Mouse (Mus musculus) MEL (cell line): ENCODE data around the gene Defb25. TPM values are rescaled to one million over a fixed set of nuclear protein-coding genes. Genes with fewer than 3 reads are reported as not detected.

Experiments used
- DNase-seq: peaks from one replicate; pipeline ENCODE4 v3.0.0; 2011; ENCODE audit warnings: low read depth, low spot score
- H3K27ac ChIP-seq: 2 replicates; pipeline ENCODE4 v1.5.1; 2012; ENCODE audit warnings: low read depth, mild to moderate bottlenecking, control low read depth, low read length, moderate library complexity; ENCODE audit not compliant: control insufficient read depth
- H3K27me3 ChIP-seq, 2 experiments: fragments of 150-350 bp in 1 of 2; sonication (generic) in 1 of 2; 2 replicates each; pipeline ENCODE4 v1.6.1; 2012; ENCODE audit warnings: low read length in 2 of 2, mild to moderate bottlenecking in 2 of 2, improper control_type of control experiment in 1 of 2, moderate library complexity in 1 of 2; ENCODE audit not compliant: insufficient read depth in 2 of 2, control insufficient read depth in 1 of 2
- H3K36me3 ChIP-seq, 2 experiments: 2 replicates each; pipeline ENCODE4 v1.6.1; 2012 to 2014; ENCODE audit warnings: low read length in 2 of 2, improper control_type of control experiment in 1 of 2, inconsistent platforms in 1 of 2, mild to moderate bottlenecking in 1 of 2; ENCODE audit not compliant: insufficient read depth in 2 of 2, control insufficient read depth in 1 of 2
- H3K4me1 ChIP-seq, 2 experiments: fragments of 150-350 bp in 1 of 2; sonication (generic) in 1 of 2; 2 replicates each; pipeline ENCODE4 v1.6.1; 2012; ENCODE audit warnings: low read length in 2 of 2, improper control_type of control experiment in 1 of 2, mild to moderate bottlenecking in 1 of 2; ENCODE audit not compliant: insufficient read depth in 2 of 2, control insufficient read depth in 1 of 2
- H3K4me3 ChIP-seq, 2 experiments: fragments of 150-350 bp in 1 of 2; sonication (generic) in 1 of 2; 2 replicates each; pipeline ENCODE4 v1.5.1; 2012; ENCODE audit warnings: low read depth in 2 of 2, low read length in 2 of 2, mild to moderate bottlenecking in 2 of 2, moderate library complexity in 2 of 2, control low read depth in 1 of 2, improper control_type of control experiment in 1 of 2; ENCODE audit not compliant: control insufficient read depth in 1 of 2, insufficient read depth in 1 of 2
- H3K79me2 ChIP-seq: 2 replicates; pipeline ENCODE4 v1.6.1; 2012; ENCODE audit warnings: mild to moderate bottlenecking, low read length, moderate library complexity; ENCODE audit not compliant: control insufficient read depth, poor library complexity, insufficient read depth
- H3K9ac ChIP-seq: 2 replicates; pipeline ENCODE4 v1.6.1; 2012; ENCODE audit warnings: low read depth, mild to moderate bottlenecking, control low read depth, low read length, moderate library complexity; ENCODE audit not compliant: control insufficient read depth, poor library complexity, severe bottlenecking
- H3K9me3 ChIP-seq: fragments of 150-350 bp; sonication (generic); replicated peaks from 2 replicates; pipeline ENCODE4 v1.6.1; 2012; ENCODE audit warnings: mild to moderate bottlenecking, low read length, improper control_type of control experiment, moderate library complexity; ENCODE audit not compliant: insufficient read depth
- BHLHE40 ChIP-seq: IDR thresholded peaks from 2 replicates; pipeline ENCODE4 v1.6.1; 2012; ENCODE audit warnings: low read depth, mild to moderate bottlenecking, inconsistent platforms, low read length, improper control_type of control experiment, borderline replicate concordance
- CHD1 ChIP-seq: IDR thresholded peaks from 2 replicates; pipeline ENCODE4 v1.6.1; 2012; ENCODE audit warnings: low read depth, mild to moderate bottlenecking, inconsistent platforms, low read length, improper control_type of control experiment
- CHD2 ChIP-seq: IDR thresholded peaks from 2 replicates; pipeline ENCODE4 v1.6.1; 2011; ENCODE audit warnings: low read length, improper control_type of control experiment
- CTCF ChIP-seq, 3 experiments: IDR thresholded peaks in 2 of 3; conservative IDR thresholded peaks in 1 of 3; 2 replicates each; pipeline ENCODE4 v1.5.1; 2011 to 2012; ENCODE audit warnings: low read length in 3 of 3, low read depth in 2 of 3, mild to moderate bottlenecking in 2 of 3, improper control_type of control experiment in 1 of 3, inconsistent platforms in 1 of 3, mixed read lengths in 1 of 3, moderate library complexity in 1 of 3; ENCODE audit not compliant: control insufficient read depth in 1 of 3, insufficient read depth in 1 of 3, poor library complexity in 1 of 3, severe bottlenecking in 1 of 3
- E2F4 ChIP-seq: IDR thresholded peaks from 2 replicates; pipeline ENCODE4 v1.6.1; 2011; ENCODE audit warnings: low read depth, low read length, improper control_type of control experiment, borderline replicate concordance
- ELF1 ChIP-seq: IDR thresholded peaks from 2 replicates; pipeline ENCODE4 v1.6.1; 2014; ENCODE audit warnings: low read depth, mild to moderate bottlenecking, inconsistent platforms, low read length, improper control_type of control experiment, moderate library complexity
- EP300 ChIP-seq, 2 experiments: IDR thresholded peaks; 2 replicates each; pipeline ENCODE4 v1.6.1; 2011; ENCODE audit warnings: improper control_type of control experiment in 2 of 2, low read length in 2 of 2, low read depth in 1 of 2, mild to moderate bottlenecking in 1 of 2
- ETS1 ChIP-seq: IDR thresholded peaks from 2 replicates; pipeline ENCODE4 v1.6.1; 2012; ENCODE audit warnings: low read depth, mild to moderate bottlenecking, inconsistent platforms, low read length, improper control_type of control experiment, moderate library complexity
- HCFC1 ChIP-seq: IDR thresholded peaks from 2 replicates; pipeline ENCODE4 v1.6.1; 2012; ENCODE audit warnings: low read depth, mild to moderate bottlenecking, inconsistent platforms, low read length, improper control_type of control experiment, moderate library complexity
- JUND ChIP-seq: IDR thresholded peaks from 2 replicates; pipeline ENCODE4 v1.6.1; 2011; ENCODE audit warnings: low read depth, mild to moderate bottlenecking, improper control_type of control experiment, low read length
- KAT2A ChIP-seq: conservative IDR thresholded peaks from 2 replicates; pipeline ENCODE4 v1.6.1; 2012; ENCODE audit warnings: low read depth, low read length, improper control_type of control experiment, inconsistent platforms
- MAFK ChIP-seq: IDR thresholded peaks from 2 replicates; pipeline ENCODE4 v1.6.1; 2011; ENCODE audit warnings: low read depth, mild to moderate bottlenecking, low read length, improper control_type of control experiment, borderline replicate concordance
- MAX ChIP-seq: IDR thresholded peaks from 2 replicates; pipeline ENCODE4 v1.6.1; 2011; ENCODE audit warnings: low read length, improper control_type of control experiment
- MAZ ChIP-seq: IDR thresholded peaks from 2 replicates; pipeline ENCODE4 v1.6.1; 2012; ENCODE audit warnings: low read depth, mild to moderate bottlenecking, inconsistent platforms, low read length, improper control_type of control experiment
- MXI1 ChIP-seq: IDR thresholded peaks from 2 replicates; pipeline ENCODE4 v1.6.1; 2011; ENCODE audit warnings: mild to moderate bottlenecking, low read depth, low read length, improper control_type of control experiment
- NELFE ChIP-seq: IDR thresholded peaks from 2 replicates; pipeline ENCODE4 v1.6.1; 2011; ENCODE audit warnings: low read depth, low read length, improper control_type of control experiment
- RCOR1 ChIP-seq: IDR thresholded peaks from 2 replicates; pipeline ENCODE4 v1.6.1; 2012; ENCODE audit warnings: low read depth, mild to moderate bottlenecking, inconsistent platforms, low read length, improper control_type of control experiment
- SIN3A ChIP-seq: IDR thresholded peaks from 2 replicates; pipeline ENCODE4 v1.6.1; 2012; ENCODE audit warnings: low read length, improper control_type of control experiment, inconsistent platforms
- TAL1 ChIP-seq: IDR thresholded peaks from 2 replicates; pipeline ENCODE4 v1.6.1; 2012; ENCODE audit warnings: mild to moderate bottlenecking, inconsistent platforms, low read length, moderate library complexity, mixed read lengths
- TBP ChIP-seq: IDR thresholded peaks from 2 replicates; pipeline ENCODE4 v1.8.0; 2011; ENCODE audit warnings: low read depth, low read length, improper control_type of control experiment
- TCF12 ChIP-seq: IDR thresholded peaks from 2 replicates; pipeline ENCODE4 v1.6.1; 2014; ENCODE audit warnings: low read depth, mild to moderate bottlenecking, inconsistent platforms, low read length, improper control_type of control experiment, moderate library complexity
- USF1 ChIP-seq: IDR thresholded peaks from 2 replicates; pipeline ENCODE4 v1.6.1; 2014; ENCODE audit warnings: low read depth, mild to moderate bottlenecking, inconsistent platforms, low read length, improper control_type of control experiment, moderate library complexity
- polyA plus RNA-seq, 2 experiments: library from polyadenylated mRNA; stranded (reverse) in 1 of 2; unstranded in 1 of 2; fragments of >175 nt in 1 of 2; fragments of >200 nt in 1 of 2; gene quantifications; 2 replicates each; pipeline versions ENCODE4 v1.2.1 to v1.2.4; 2012; ENCODE audit warnings: low replicate concordance in 2 of 2, low read depth in 1 of 2; ENCODE audit not compliant: insufficient read length in 2 of 2, insufficient read depth in 1 of 2, missing spikeins in 1 of 2
- total RNA-seq: library from RNA; depleted of rRNA; stranded (reverse); fragments of 300-350 nt; gene quantifications from 2 replicates; pipeline ENCODE4 v1.2.3, GENCODE M21; 2012

The Defb25 gene
- total and polyA plus RNA-seq, 3 experiments, result not detected

- DNase-seq, result no peak
- Histone ChIP-seq H3K4me3 (no peak within 1 kb of the TSS), H3K27me3 (peaks cover 0 to 3% of the 10 kb centered on the region in 2 experiments; a peak in 2 of 4 replicates), H3K36me3 (no peaks in the 10 kb centered on the region), H3K4me1 (no peaks in the 10 kb centered on the region)
- TF ChIP-seq TAL1, result no peak
- TF ChIP-seq RCOR1, result no peak
- TF ChIP-seq CHD2, result no peak
- no peak for TF ChIP-seq EP300 (IDR thresholded peaks at IDR 0.05; ENCODE audit: low read depth in 1 of 2, low read length in 2 of 2)
- TF ChIP-seq CTCF (IDR thresholded peaks at IDR 0.05 in 2 of 3, conservative IDR thresholded peaks at IDR 0.05 in 1 of 3; ENCODE audit: control insufficient read depth in 1 of 3, insufficient read depth in 1 of 3, low read depth in 2 of 3, low read length in 3 of 3, poor library complexity in 1 of 3, severe bottlenecking in 1 of 3), result no peak
- TF ChIP-seq TBP, result no peak
- TF ChIP-seq JUND, result no peak
- no peak for TF ChIP-seq SIN3A
- TF ChIP-seq USF1, result no peak
- no peak for TF ChIP-seq MXI1
- no peak for TF ChIP-seq CHD1
- TF ChIP-seq HCFC1, result no peak
- TF ChIP-seq NELFE, result no peak
- no peak for TF ChIP-seq TCF12
- TF ChIP-seq, all 39 proteins: peak for 0
- no peak within 1 kb of the TSS for H3K27ac ChIP-seq
- no peaks in the 10 kb centered on the region for H3K79me2 ChIP-seq
- H3K9ac ChIP-seq, result no peak within 1 kb of the TSS
- no peaks in the 10 kb centered on the region for H3K9me3 ChIP-seq
Observed at GRCm38 (mm10) chr2:152626774-152627591, 4.1 kb upstream of the Defb25 start, which contains the start of gene Rem1. Rem1 (plus strand) TSS chr2:152626951.

- no peaks in the 10 kb centered on the region for H3K79me2 ChIP-seq
- H3K36me3 ChIP-seq, result no peaks in the 10 kb centered on the region
- H3K9ac ChIP-seq, result no peak overlapping the region
- H3K4me3 ChIP-seq, result no peak overlapping the region
- no peaks in the 10 kb centered on the region for H3K9me3 ChIP-seq
- H3K27ac ChIP-seq, result no peak overlapping the region
- DNase-seq, result no peak
- TF ChIP-seq MAZ, result no peak
- no peak for TF ChIP-seq MAX
- TF ChIP-seq ELF1, result no peak
- TF ChIP-seq MAFK, result no peak
- no peak for TF ChIP-seq BHLHE40
- TF ChIP-seq MXI1, result no peak
- no peak for TF ChIP-seq USF1
- TF ChIP-seq KAT2A, result no peak
- TF ChIP-seq TBP, result no peak
- TF ChIP-seq ETS1, result no peak
- no peak for TF ChIP-seq RCOR1
- no peak for TF ChIP-seq HCFC1
- TF ChIP-seq E2F4, result no peak
- H3K4me1 ChIP-seq, result no peaks in the 10 kb centered on the region
- H3K27me3 ChIP-seq, result no peaks in the 10 kb centered on the region; a peak in 1 of 4 replicates
Observed at GRCm38 (mm10) chr2:152625256-152625655, 2.4 kb upstream of the Defb25 start.
